Mouse (Mus musculus) cortical plate, adult 2 months (tissue): ENCODE data around the gene Lrrc8b. TPM values are rescaled to one million over a fixed set of nuclear protein-coding genes. Genes with fewer than 3 reads are reported as not detected.

ENCODE experiments used
- H3K27ac ChIP-seq: fragments of 200-500 bp; 2 replicates; pipeline ENCODE4 v1.5.1; 2012; ENCODE audit warnings: low read length, control low read depth, inconsistent platforms; ENCODE audit not compliant: insufficient read depth
- H3K4me1 ChIP-seq: fragments of 200-500 bp; 2 replicates; pipeline ENCODE4 v1.6.1; 2011; ENCODE audit warnings: low read length; ENCODE audit not compliant: control insufficient read depth, insufficient read depth
- H3K4me3 ChIP-seq: fragments of 200-500 bp; 2 replicates; pipeline ENCODE4 v1.5.1; 2011; ENCODE audit warnings: mild to moderate bottlenecking, low read length, control low read depth; ENCODE audit not compliant: insufficient read depth
- CTCF ChIP-seq: fragments of 200-500 bp; IDR thresholded peaks from 2 replicates; pipeline ENCODE4 v1.5.1; 2011; ENCODE audit warnings: mild to moderate bottlenecking, control low read depth, low read length; ENCODE audit not compliant: insufficient read depth; ENCODE audit errors: extremely low read depth
- POLR2A ChIP-seq: fragments of 200-500 bp; IDR thresholded peaks from 2 replicates; pipeline ENCODE4 v1.6.1; 2011; ENCODE audit warnings: mild to moderate bottlenecking, low read length, control low read depth; ENCODE audit not compliant: insufficient read depth; ENCODE audit errors: extremely low read depth
- polyA plus RNA-seq: library from polyadenylated mRNA; depleted of rRNA; stranded (reverse); fragments of >200 nt; gene quantifications from 2 replicates; pipeline ENCODE4 v1.2.3, GENCODE M21; 2012

Lrrc8b gene
- polyA plus RNA-seq, 1 experiment: 58.2 TPM

DNA sequence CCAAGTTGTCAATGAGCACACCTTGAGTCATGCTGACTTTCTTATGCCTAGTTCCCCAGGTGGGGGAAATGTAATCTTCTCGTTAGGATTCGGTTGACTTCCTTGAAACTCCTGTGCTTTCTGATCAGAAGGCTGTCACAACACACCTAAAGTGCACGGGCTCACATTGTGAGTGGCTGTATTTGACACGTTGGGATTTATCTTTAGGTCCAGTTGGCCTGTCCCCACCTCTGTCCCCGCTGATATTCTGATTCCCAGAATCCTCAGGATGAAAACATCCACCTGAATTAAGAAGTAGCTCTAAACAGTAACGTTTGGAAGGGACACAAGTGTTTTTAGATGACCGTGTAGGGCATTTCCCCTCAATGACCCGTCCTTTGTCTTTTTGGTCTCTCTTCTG lies 1.6 kb downstream of the Lrrc8b start:
- TF ChIP-seq CTCF: no peak
- TF ChIP-seq POLR2A: no peak
- H3K4me3 ChIP-seq: peak overlapping the region; percentile 91; the same call in 1 of the 2 replicates
- H3K27ac ChIP-seq: no peak overlapping the region
- peaks cover 3% of the 10 kb centered on the region; the same call in 1 of the 2 replicates for H3K4me1 ChIP-seq

GRCm38 (mm10) chr5:105418364-105418763 lies 2.8 kb downstream of the Lrrc8b start:
- Histone ChIP-seq H3K4me3 (no peak overlapping the region), H3K27ac (no peak overlapping the region), H3K4me1 (peaks cover 3% of the 10 kb centered on the region; the same call in 1 of the 2 replicates)
- no peak for TF ChIP-seq CTCF

GRCm38 (mm10) chr5:105418851-105419250 lies 3.3 kb downstream of the Lrrc8b start:
- TF ChIP-seq CTCF: no peak
- TF ChIP-seq POLR2A: no peak
- H3K4me1 ChIP-seq: peaks cover 3% of the 10 kb centered on the region; the same call in 1 of the 2 replicates

GRCm38 (mm10) chr5:105425587-105425986 lies 10.0 kb downstream of the Lrrc8b start:
- TF ChIP-seq POLR2A (no peak), CTCF (no peak)

More at GRCm38 (mm10) chr5:105418851-105419250, 3.3 kb downstream of the Lrrc8b start:
- no peak overlapping the region for H3K4me3 ChIP-seq
- H3K27ac ChIP-seq: no peak overlapping the region

DNA sequence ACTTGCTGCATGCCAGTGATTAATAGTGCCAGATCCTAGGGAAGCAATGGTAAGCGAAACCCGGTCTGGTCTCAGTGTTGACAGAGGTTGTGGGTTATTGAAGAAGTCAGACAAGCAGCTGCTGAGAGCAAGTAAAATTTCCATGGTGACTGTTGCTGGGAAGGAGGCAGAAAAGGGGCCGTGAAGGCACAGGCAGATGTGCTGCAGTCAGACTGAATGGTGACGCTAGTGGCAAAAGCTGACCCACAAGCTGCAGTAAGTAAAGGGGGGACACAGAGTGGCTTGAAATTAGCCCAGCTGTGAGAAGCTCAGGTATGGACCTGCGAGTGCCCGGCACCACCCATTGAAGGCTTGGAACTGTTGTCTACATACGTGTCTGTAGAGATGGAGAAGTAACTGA lies 11.8 kb downstream of the Lrrc8b start:
- Histone ChIP-seq H3K4me3 (no peak overlapping the region), H3K4me1 (peaks cover 10% of the 10 kb centered on the region), H3K27ac (0 out of 2 replicates have a peak overlapping the region, but pooled peaks have one; percentile 29)
- TF ChIP-seq POLR2A: no peak
- no peak for TF ChIP-seq CTCF

More at GRCm38 (mm10) chr5:105425587-105425986, 10.0 kb downstream of the Lrrc8b start:
- no peak overlapping the region for H3K27ac ChIP-seq
- H3K4me1 ChIP-seq: peaks cover 10% of the 10 kb centered on the region
- no peak overlapping the region for H3K4me3 ChIP-seq

DNA sequence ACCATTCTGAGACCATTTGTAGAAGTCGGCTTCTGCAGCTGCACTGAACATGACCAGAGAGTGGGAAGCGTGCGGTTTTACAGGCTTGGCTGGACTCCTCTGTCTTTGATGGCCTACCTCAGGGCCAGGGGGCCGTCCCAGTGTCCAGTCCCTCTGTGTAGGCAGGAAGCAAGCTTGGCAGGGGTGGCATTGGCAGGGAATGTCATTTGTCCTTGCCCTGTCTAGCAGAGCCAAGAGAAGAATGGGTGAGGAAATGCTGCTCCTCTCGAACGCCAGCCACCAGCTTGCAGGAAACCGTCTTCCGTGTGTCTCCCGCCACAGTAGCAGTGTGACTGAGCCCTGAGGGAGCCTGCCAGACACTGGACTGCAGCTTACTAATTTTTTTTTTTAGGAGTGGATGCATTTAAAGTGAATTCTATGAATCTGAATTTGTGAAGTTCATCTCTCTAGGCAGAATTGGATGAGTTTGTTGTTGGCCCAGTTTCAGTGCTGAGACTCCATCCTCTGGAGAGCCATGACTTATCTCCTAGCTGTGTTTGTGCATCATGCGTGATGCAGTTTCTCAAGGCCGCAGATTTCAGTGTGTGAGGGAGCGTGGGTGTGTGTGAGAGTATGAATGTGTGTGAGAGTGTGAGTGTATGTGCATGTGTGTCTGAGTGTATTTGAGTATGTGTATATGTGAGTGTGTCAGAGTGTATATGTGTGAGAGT lies 12.8 kb downstream of the Lrrc8b start:
- no peak for TF ChIP-seq CTCF
- no peak for TF ChIP-seq POLR2A
- Histone ChIP-seq H3K27ac (0 out of 2 replicates have a peak overlapping the region, but pooled peaks have one; percentile 32), H3K4me3 (no peak overlapping the region), H3K4me1 (peaks cover 12% of the 10 kb centered on the region)

- Histone ChIP-seq H3K4me3 (no peak overlapping the region), H3K4me1 (peaks cover 23% of the 10 kb centered on the region), H3K27ac (no peak overlapping the region)
- TF ChIP-seq POLR2A: no peak
- no peak for TF ChIP-seq CTCF
Observed at GRCm38 (mm10) chr5:105430148-105430547, 14.6 kb downstream of the Lrrc8b start.

GRCm38 (mm10) chr5:105439608-105440007 lies 24.0 kb downstream of the Lrrc8b start:
- Histone ChIP-seq H3K4me3 (no peak overlapping the region), H3K27ac (no peak overlapping the region), H3K4me1 (peaks cover 28% of the 10 kb centered on the region)
- TF ChIP-seq CTCF: no peak
- TF ChIP-seq POLR2A: no peak

GRCm38 (mm10) chr5:105440992-105441535 lies 25.5 kb downstream of the Lrrc8b start:
- H3K4me1 ChIP-seq: peaks cover 25% of the 10 kb centered on the region

More at GRCm38 (mm10) chr5:105440992-105441535, 25.5 kb downstream of the Lrrc8b start:
- Histone ChIP-seq H3K27ac (no peak overlapping the region; the same call in 1 of the 2 replicates), H3K4me3 (no peak overlapping the region)
- no peak for TF ChIP-seq CTCF
- TF ChIP-seq POLR2A: no peak
